Mouse (Mus musculus): ENCODE measurements at regions not wholly inside any gene's neighbourhood (a gene's known extent, or its start where the extent isn't known, plus 50 kb on each side); places are given as distances from the start of the nearest gene placed in this dataset.

- no peak for DNase-seq (ENCODE audit: low spot score)
Observed at GRCm38 (mm10) chr14:105500966-105501741, 242.8 kb downstream of the Ndfip2 start.

GRCm38 (mm10) chr14:105499319-105499895 is 241.0 kb downstream of the Ndfip2 start:
- DNase-seq (ENCODE audit: low spot score) = no peak

GRCm38 (mm10) chr14:105498155-105498906 is 240.0 kb downstream of the Ndfip2 start:
- no peak for DNase-seq (ENCODE audit: low spot score)

GRCm38 (mm10) chr14:105495161-105495560 is 236.8 kb downstream of the Ndfip2 start:
- no peak for DNase-seq (ENCODE audit: low spot score)

GRCm38 (mm10) chr14:105494415-105494814 is 236.0 kb downstream of the Ndfip2 start:
- DNase-seq (ENCODE audit: low spot score) = no peak

- DNase-seq (ENCODE audit: low spot score) = no peak
Observed at GRCm38 (mm10) chr14:105490158-105490557, 231.8 kb downstream of the Ndfip2 start.

- DNase-seq (ENCODE audit: low spot score) = peak; percentile 15
Observed at GRCm38 (mm10) chr14:105483352-105484083, 225.1 kb downstream of the Ndfip2 start.

GRCm38 (mm10) chr14:105482644-105483351 is 224.4 kb downstream of the Ndfip2 start:
- DNase-seq (ENCODE audit: low spot score) = no peak

GRCm38 (mm10) chr14:105480048-105480447 is 221.7 kb downstream of the Ndfip2 start:
- DNase-seq (ENCODE audit: low spot score) = no peak

GRCm38 (mm10) chr14:105474991-105475553 is 216.7 kb downstream of the Ndfip2 start:
- no peak for DNase-seq (ENCODE audit: low spot score)

GRCm38 (mm10) chr14:105448919-105449458 is 190.6 kb downstream of the Ndfip2 start:
- DNase-seq (ENCODE audit: low spot score) = no peak

- DNase-seq (ENCODE audit: low spot score) = no peak
Observed at GRCm38 (mm10) chr14:105447088-105447487, 188.7 kb downstream of the Ndfip2 start.

- DNase-seq (ENCODE audit: low spot score) = no peak
Observed at GRCm38 (mm10) chr14:105435343-105435742, 177.0 kb downstream of the Ndfip2 start.

- DNase-seq (ENCODE audit: low spot score) = no peak
Observed at GRCm38 (mm10) chr14:105433456-105433855, 175.1 kb downstream of the Ndfip2 start.

GRCm38 (mm10) chr14:105432670-105433069 is 174.3 kb downstream of the Ndfip2 start:
- DNase-seq (ENCODE audit: low spot score) = no peak

- no peak for DNase-seq (ENCODE audit: low spot score)
Observed at GRCm38 (mm10) chr14:105431584-105431983, 173.2 kb downstream of the Ndfip2 start.

GRCm38 (mm10) chr14:105429664-105430257 is 171.4 kb downstream of the Ndfip2 start:
- DNase-seq (ENCODE audit: low spot score) = no peak

GRCm38 (mm10) chr14:105427474-105427901 is 169.1 kb downstream of the Ndfip2 start:
- peak; percentile 8 for DNase-seq (ENCODE audit: low spot score)

GRCm38 (mm10) chr14:105426597-105427334 is 168.4 kb downstream of the Ndfip2 start:
- no peak for DNase-seq (ENCODE audit: low spot score)

- no peak for DNase-seq (ENCODE audit: low spot score)
Observed at GRCm38 (mm10) chr14:105417967-105418366, 159.6 kb downstream of the Ndfip2 start.

Data from urinary bladder, postnatal 25 days (tissue).